Mouse (Mus musculus) B cell, adult (primary cell): Measurements from ENCODE around the gene Gjc1. TPM values are rescaled to one million over a fixed set of nuclear protein-coding genes. Genes with fewer than 3 reads are reported as not detected.

Source experiments
- total RNA-seq: library from RNA; stranded (reverse); gene quantifications from 4 replicates; pipeline ENCODE4 v1.2.4, GENCODE M21; 2023; ENCODE audit not compliant: inconsistent age

Gene Gjc1
- total RNA-seq, result not detected in 4 replicates

DNA sequence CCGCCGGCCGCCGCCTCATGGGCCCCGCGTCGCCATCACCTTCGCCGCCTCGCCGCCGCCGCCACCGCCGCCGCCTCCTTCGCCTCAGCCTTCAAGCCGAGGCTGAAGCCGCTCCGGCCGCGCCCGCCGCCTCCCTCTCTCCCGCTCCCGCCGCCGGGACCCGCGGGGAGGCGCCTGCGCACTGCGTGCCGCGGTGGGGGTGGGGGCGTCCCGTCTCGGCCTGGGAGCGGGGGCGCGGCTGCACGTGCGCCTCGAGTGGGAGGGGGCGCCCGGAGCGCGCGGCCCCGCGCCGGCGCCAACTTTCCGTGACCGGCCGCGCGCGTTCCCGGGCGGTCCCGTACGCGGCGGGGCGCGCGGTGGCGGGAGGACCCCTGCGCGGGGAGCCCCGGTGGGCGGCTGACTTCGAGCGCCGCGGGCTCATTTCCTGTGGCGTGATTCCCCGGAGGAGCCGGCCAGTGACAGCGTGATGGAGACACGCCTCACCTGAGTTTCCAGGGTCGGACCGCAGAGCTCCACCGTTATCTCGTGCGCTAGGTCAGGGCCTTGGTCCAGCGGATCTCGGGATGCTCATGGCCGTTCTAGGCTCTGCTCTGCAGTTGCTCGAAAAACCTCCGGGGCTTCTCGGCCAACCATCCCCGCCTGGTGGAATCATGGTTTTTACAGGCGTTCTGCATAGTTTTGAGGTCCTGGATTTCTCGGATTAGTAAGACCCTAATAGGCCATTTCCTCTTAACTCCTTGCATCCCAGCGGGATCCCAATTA is at the start of gene Gjc1:
Gjc1 (minus strand) TSS at position 680 of the 762 bp plus-strand sequence.

DNA sequence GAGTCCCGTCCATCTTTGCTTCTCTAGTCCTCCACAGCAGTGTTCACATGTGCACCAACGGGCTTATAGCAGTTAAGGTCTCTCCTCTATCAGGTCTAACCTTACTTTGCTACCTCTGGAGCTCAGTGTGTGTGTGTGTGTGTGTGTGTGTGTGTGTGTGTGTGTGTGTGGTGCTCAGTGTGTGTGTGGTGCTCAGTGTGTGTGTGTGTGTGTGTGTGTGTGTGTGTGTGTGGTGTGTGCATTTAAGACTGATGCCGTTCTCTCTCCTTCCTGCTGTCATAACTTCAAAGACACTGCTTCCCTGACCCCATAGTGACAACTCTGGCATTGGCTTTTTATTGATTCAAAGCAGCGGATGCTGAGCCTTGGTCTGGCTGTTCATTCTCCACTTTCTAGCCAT is 16.0 kb upstream of the Gjc1 start, which contains the start of gene Higd1b:
Higd1b (plus strand) TSS at position 301 of the 400 bp plus-strand sequence.

GRCm38 (mm10) chr11:102761309-102762210 is 57.9 kb downstream of the Gjc1 start, which contains the start of gene Adam11:
Adam11 (plus strand) TSS chr11:102761439.

Other genes starting within 250 kb of the Gjc1 start
- gene Gm11627, start 240.2 kb downstream of the Gjc1 start, total RNA-seq, result not detected in 4 replicates
- not detected in 4 replicates for gene Fzd2, start 215.3 kb downstream of the Gjc1 start, total RNA-seq
- not detected in 4 replicates for gene Meioc, start 156.0 kb downstream of the Gjc1 start, total RNA-seq
- gene Ccdc43, start 121.9 kb downstream of the Gjc1 start, total RNA-seq, result 25.4 to 29.9 TPM (median 25.8 TPM) in 4 replicates
- gene Adam11, start 58.3 kb downstream of the Gjc1 start, total RNA-seq, result 0.18 TPM in 1 of 4 replicates, not detected in the others
- gene Higd1b, start 16.1 kb upstream of the Gjc1 start, total RNA-seq, result not detected in 4 replicates
- gene Eftud2, start 61.3 kb upstream of the Gjc1 start, total RNA-seq, result 130 to 159 TPM (median 135 TPM) in 4 replicates
- 0.26 TPM in 1 of 4 replicates, not detected in the others for gene Ccdc103, start 61.5 kb upstream of the Gjc1 start, total RNA-seq
- not detected in 4 replicates for gene Fam187a, start 65.5 kb upstream of the Gjc1 start, total RNA-seq
- not detected in 4 replicates for gene Gfap, start 81.2 kb upstream of the Gjc1 start, total RNA-seq
- gene Kif18b, start 105.4 kb upstream of the Gjc1 start, total RNA-seq, result 1.1 to 1.9 TPM (median 1.2 TPM) in 4 replicates
- not detected in 4 replicates for gene C1ql1, start 127.0 kb upstream of the Gjc1 start, total RNA-seq
- 58.0 to 62.2 TPM (median 59.9 TPM) in 4 replicates for gene Nmt1, start 208.5 kb upstream of the Gjc1 start, total RNA-seq
- gene Dcakd, start 208.6 kb upstream of the Gjc1 start, total RNA-seq, result 15.0 to 17.7 TPM (median 15.8 TPM) in 4 replicates